Mouse (Mus musculus): ENCODE results near the gene Cacng4.

- TF ChIP-seq CTCF (IDR thresholded peaks at IDR 0.05; ENCODE audit: control insufficient read depth, insufficient read depth, low read length) (no peak), POLR2A (IDR thresholded peaks at IDR 0.05; ENCODE audit: borderline replicate concordance, control insufficient read depth, low read depth, low read length) (no peak)
These were observed 111.5 kb downstream of the Cacng4 start for GRCm38 (mm10) chr11:107682694-107683355.
